Mouse (Mus musculus) heart, adult 2 months (tissue): Measurements from ENCODE around the gene Med13l. TPM values are rescaled to one million over a fixed set of nuclear protein-coding genes. Genes with fewer than 3 reads are reported as not detected.
"Not testable (repeated sequence)": the region's sequence is repeated elsewhere in the genome, so short reads cannot be mapped to it uniquely, and the experiment has no call there.

ENCODE experiments used
- DNase-seq, 2 experiments: peaks; one replicate each; pipeline ENCODE4 v3.0.0; 2021
- H3K27ac ChIP-seq: fragments of 200-600 bp; 2 replicates; pipeline ENCODE4 v1.8.1; 2022
- H3K27me3 ChIP-seq: fragments of 200-500 bp; 2 replicates; pipeline ENCODE4 v1.6.1; 2012; ENCODE audit warnings: mild to moderate bottlenecking, low read length, inconsistent platforms, mixed read lengths; ENCODE audit not compliant: control insufficient read depth, insufficient read depth
- H3K36me3 ChIP-seq: fragments of 200-500 bp; 2 replicates; pipeline ENCODE4 v1.6.1; 2012; ENCODE audit warnings: low read length, inconsistent platforms; ENCODE audit not compliant: control insufficient read depth, insufficient read depth
- H3K4me1 ChIP-seq: fragments of 200-500 bp; 2 replicates; pipeline ENCODE4 v1.6.1; 2011; ENCODE audit warnings: low read length; ENCODE audit not compliant: control insufficient read depth, insufficient read depth
- H3K4me3 ChIP-seq: fragments of 200-600 bp; 2 replicates; pipeline ENCODE4 v1.8.1; 2022
- H3K79me2 ChIP-seq: fragments of 200-500 bp; replicated peaks from 2 replicates; pipeline ENCODE4 v1.6.1; 2012; ENCODE audit warnings: mild to moderate bottlenecking, inconsistent platforms, low read length, moderate library complexity, mixed read lengths; ENCODE audit not compliant: control insufficient read depth, insufficient read depth
- H3K9ac ChIP-seq: fragments of 200-500 bp; 2 replicates; pipeline ENCODE4 v1.6.1; 2012; ENCODE audit warnings: low read depth, mild to moderate bottlenecking, control low read depth, inconsistent platforms, low read length, mixed read lengths
- CTCF ChIP-seq: fragments of 200-600 bp; IDR thresholded peaks from 2 replicates; pipeline ENCODE4 v1.8.1; 2022; ENCODE audit warnings: antibody characterized with exemption, mild to moderate bottlenecking, moderate library complexity
- EP300 ChIP-seq: fragments of 200-500 bp; IDR thresholded peaks from 2 replicates; pipeline ENCODE4 v1.6.1; 2011; ENCODE audit warnings: low read depth, low read length, control low read depth; ENCODE audit not compliant: insufficient read depth
- POLR2A ChIP-seq: fragments of 200-500 bp; IDR thresholded peaks from 2 replicates; pipeline ENCODE4 v1.6.1; 2011; ENCODE audit warnings: mild to moderate bottlenecking, low read depth, low read length, control low read depth; ENCODE audit not compliant: insufficient read depth
- WGBS: fragments of 180-500 bp; shearing (Covaris S2); methylation state at CpG from one replicate; pipeline ENCODE4 v1.1.7; 2018; 5-methylcytosine and 5-hydroxymethylcytosine counted together
- intact Hi-C: fragments of 180-260 bp; cut with DNase I; formaldehyde crosslinking; loops from one replicate; pipeline ENCODE4 v1.15.1; 2025
- polyA plus RNA-seq: library from polyadenylated mRNA; depleted of rRNA; stranded (reverse); fragments of >200 nt; gene quantifications from 2 replicates; pipeline ENCODE4 v1.2.3, GENCODE M21; 2012
- total RNA-seq, 2 experiments: library from RNA; stranded (reverse); gene quantifications; 2 replicates each; pipeline ENCODE4 v1.2.3; 2021

The Med13l gene
- total and polyA plus RNA-seq, 3 experiments, result 11.0 to 30.8 (median 29.9) TPM

DNA sequence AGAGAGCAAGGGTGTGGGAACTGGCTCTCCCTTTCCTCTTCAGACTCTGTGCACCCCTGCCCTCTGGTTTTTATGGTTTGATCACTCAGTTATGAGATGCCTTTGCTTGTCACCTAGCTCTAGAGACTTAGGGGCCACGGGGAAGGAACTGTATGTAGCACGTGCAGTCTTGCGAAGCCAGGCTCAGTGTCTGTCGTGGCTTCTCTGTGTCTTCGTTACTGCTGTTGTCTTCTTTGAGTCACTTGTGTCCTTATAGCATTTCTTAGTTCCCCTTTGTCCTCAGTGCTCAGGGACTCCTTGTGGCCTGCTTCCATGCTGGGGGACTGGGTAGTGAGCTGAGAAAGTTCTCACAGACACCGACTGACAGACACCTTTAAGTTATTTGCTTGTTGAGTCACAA is 86.9 kb downstream of the Med13l start:
- H3K4me1 ChIP-seq, result peaks cover 25% of the 10 kb centered on the region
- no peak for DNase-seq

DNA sequence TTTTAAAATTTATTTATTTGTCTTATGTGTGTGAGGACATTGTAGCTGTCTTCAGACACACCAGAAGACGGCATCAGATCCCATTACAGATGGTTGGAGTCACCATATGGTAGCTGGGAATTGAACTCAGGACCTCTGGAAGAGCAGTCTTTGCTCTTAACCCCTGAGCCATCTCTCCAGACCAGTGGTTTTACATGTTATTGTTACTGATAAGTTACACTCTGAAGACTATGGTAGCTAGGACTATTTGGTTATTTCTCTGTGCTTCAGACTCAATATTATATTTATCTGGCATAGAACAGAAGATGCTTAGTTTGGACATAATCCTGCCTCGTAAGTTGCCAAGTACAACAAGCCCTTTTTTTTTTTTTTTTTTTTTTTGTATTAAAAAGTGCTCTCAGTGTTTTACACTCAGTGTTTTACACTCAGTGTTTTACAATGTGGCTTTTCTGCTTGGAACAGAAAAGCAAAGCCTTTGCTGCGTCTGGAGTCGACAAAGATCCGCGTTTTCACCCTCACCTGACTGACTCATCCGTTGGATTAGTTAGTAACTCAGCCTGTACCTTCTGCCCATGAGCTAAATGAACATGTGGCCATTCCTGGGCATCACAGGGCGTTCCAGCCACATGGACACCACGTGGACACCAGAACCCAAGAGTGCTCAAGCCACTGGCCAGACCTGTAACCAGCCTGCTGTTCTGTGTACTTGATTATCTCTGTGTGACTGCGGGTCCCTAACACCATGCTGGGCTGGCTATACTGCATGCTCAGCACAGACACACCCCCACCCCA is 88.9 kb downstream of the Med13l start:
- Histone ChIP-seq H3K79me2 (peaks cover 7% of the 10 kb centered on the region), H3K27ac (no peak overlapping the region), H3K4me1 (peaks cover 23% of the 10 kb centered on the region), H3K9ac (no peak overlapping the region), H3K4me3 (no peak overlapping the region), H3K27me3 (no peaks in the 10 kb centered on the region), H3K36me3 (peaks cover 2% of the 10 kb centered on the region; the same call in 1 of the 2 replicates)
- WGBS, result 74% methylated on average over 10 of the region's 10 CpGs
- no peak for DNase-seq
- intact Hi-C loops, result no loop called here
- TF ChIP-seq CTCF (no peak), POLR2A (no peak), EP300 (no peak)

More for the DNA sequence above, 86.9 kb downstream of the Med13l start:
- no peak overlapping the region for H3K4me3 ChIP-seq
- 76% methylated on average over 6 of the region's 6 CpGs for WGBS
- H3K27me3 ChIP-seq, result no peaks in the 10 kb centered on the region
- H3K9ac ChIP-seq, result no peak overlapping the region
- H3K36me3 ChIP-seq, result peaks cover 2% of the 10 kb centered on the region; the same call in 1 of the 2 replicates
- TF ChIP-seq POLR2A (no peak), CTCF (no peak), EP300 (no peak)
- intact Hi-C loops, result no loop called here
- no peak overlapping the region for H3K27ac ChIP-seq
- peaks cover 7% of the 10 kb centered on the region for H3K79me2 ChIP-seq

DNA sequence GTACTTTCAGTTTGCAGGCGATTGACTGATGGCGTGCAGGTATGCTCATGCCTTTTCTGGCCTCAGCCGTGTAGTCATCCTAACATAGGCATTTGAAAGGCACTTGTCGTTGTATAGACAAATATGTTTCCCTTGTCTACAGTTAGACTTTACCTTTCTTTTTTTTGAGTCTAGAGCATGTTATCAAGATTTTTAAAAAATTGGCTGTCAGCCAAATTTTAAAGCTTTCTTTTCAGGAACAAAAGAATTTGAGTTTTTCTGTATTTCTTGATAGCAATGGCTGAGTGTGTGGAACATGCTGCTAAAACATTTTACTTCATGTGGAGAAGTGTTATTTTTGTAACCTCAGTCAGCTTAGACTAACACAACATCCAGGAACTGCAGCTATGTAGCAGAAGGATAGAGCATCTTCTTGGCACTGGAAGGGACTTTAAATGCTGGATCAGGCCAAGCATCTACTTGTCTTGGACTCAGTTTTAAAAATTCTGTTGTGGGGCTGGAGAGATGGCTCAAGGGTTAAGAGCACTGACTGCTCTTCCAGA is 89.6 kb downstream of the Med13l start:
- intact Hi-C loops, result no loop called here
- Histone ChIP-seq H3K4me3 (no peak overlapping the region), H3K27ac (no peak overlapping the region)

DNA sequence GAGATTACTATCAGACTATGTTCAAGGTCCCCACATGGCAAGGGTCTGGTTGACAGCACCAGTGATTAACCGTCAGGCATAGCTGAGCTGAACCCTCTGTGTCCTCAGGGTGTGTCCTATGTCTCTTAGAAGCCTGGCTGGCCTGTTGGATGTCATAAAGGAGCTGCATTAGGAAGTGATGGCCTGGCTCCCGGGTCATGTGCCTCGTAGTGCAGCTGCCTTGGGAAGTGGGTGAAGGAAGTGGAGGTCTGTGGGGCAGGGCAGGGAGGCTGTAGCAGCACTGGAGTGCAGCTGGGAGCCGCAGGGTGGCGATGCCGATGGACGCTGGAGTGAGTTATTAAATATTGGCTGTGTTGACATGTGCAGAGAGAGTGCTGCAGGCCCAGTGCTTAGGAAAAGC is 90.3 kb downstream of the Med13l start:
- intact Hi-C loops, result loop anchor here (1.0 kb wide), 1 partner anchor 324 kb away; no protein-coding TSS in a partner anchor
- TF ChIP-seq POLR2A, result no peak
- TF ChIP-seq EP300, result no peak
- no peak for TF ChIP-seq CTCF
- Histone ChIP-seq H3K4me3 (no peak overlapping the region), H3K27me3 (no peaks in the 10 kb centered on the region), H3K27ac (no peak overlapping the region), H3K36me3 (peaks cover 2% of the 10 kb centered on the region; the same call in 1 of the 2 replicates), H3K9ac (no peak overlapping the region), H3K79me2 (peaks cover 8% of the 10 kb centered on the region), H3K4me1 (peaks cover 22% of the 10 kb centered on the region)
- 39% methylated on average over 7 of the region's 7 CpGs for WGBS
- DNase-seq, result peak in 1 of 2 experiments; percentile 53

More for the DNA sequence above, 89.6 kb downstream of the Med13l start:
- Histone ChIP-seq H3K27me3 (no peaks in the 10 kb centered on the region), H3K9ac (no peak overlapping the region), H3K36me3 (peaks cover 2% of the 10 kb centered on the region; the same call in 1 of the 2 replicates), H3K4me1 (peaks cover 23% of the 10 kb centered on the region), H3K79me2 (peaks cover 8% of the 10 kb centered on the region)
- no peak for DNase-seq
- no peak for TF ChIP-seq POLR2A
- TF ChIP-seq EP300, result no peak
- no peak for TF ChIP-seq CTCF
- 72% methylated on average over 4 of the region's 4 CpGs for WGBS

DNA sequence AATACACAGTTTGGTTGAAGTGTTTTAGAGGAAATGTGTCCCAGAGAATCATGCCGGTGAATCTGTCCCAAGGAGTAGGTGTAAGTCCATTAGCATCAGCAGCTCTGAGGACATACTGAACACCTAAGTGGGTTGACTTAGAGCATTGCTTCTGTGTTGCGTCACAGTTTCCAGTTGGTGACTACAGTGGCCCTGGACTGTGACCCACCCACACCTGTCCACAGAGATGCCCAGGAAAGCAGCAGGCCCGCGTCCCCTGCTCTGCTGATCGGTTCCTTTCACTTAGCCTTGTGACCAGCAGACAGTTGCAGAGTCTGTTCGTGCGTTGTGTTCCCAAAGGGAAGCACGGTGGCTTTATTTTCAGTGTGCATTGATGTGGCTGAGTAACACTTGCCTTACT is 92.1 kb downstream of the Med13l start:
- Histone ChIP-seq H3K36me3 (peaks cover 2% of the 10 kb centered on the region; the same call in 1 of the 2 replicates), H3K4me1 (peaks cover 21% of the 10 kb centered on the region), H3K27ac (no peak overlapping the region), H3K4me3 (no peak overlapping the region), H3K79me2 (peaks cover 8% of the 10 kb centered on the region), H3K27me3 (no peaks in the 10 kb centered on the region), H3K9ac (no peak overlapping the region)
- DNase-seq, result no peak
- TF ChIP-seq EP300 (no peak), CTCF (no peak), POLR2A (no peak)
- 94% methylated on average over 8 of the region's 8 CpGs for WGBS
- intact Hi-C loops, result no loop called here

DNA sequence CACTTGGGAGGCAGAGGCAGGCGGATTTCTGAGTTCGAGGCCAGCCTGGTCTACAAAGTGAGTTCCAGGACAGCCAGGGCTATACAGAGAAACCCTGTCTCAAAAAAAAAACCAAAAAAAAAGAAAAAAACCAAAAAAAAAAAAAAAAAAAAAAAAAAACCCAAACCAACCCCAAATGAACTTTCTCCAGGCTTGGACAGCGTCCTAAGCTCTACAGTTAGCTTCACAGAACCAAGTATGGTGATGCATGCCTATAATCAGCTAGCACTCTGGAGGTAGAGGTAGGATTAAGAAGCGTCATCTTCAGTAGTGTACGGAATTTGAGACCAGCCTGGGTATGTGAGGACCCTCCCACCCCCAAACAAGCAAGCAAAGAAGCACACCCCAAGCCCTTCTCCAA is 92.6 kb downstream of the Med13l start:
- 94% methylated on average over 5 of the region's 5 CpGs for WGBS
- peaks cover 21% of the 10 kb centered on the region for H3K4me1 ChIP-seq
- H3K36me3 ChIP-seq, H3K9ac ChIP-seq, H3K27ac ChIP-seq, intact Hi-C loops, H3K79me2 ChIP-seq, H3K27me3 ChIP-seq, DNase-seq, H3K4me3 ChIP-seq: not testable (repeated sequence)
